Mouse (Mus musculus) small intestine, adult 2 months (tissue): ENCODE results near the gene Morn2.

Source experiments
- CTCF ChIP-seq: fragments of 200-500 bp; IDR thresholded peaks from 2 replicates; pipeline ENCODE4 v1.5.1; 2012; ENCODE audit warnings: low read depth, mild to moderate bottlenecking, control low read depth, inconsistent platforms, low read length, moderate library complexity, mixed read lengths; ENCODE audit not compliant: insufficient replicate concordance, insufficient read length; ENCODE audit errors: extremely low read depth
- POLR2A ChIP-seq: fragments of 200-500 bp; IDR thresholded peaks from 2 replicates; pipeline ENCODE4 v1.6.1; 2012; ENCODE audit warnings: low read depth, mild to moderate bottlenecking, control low read depth, inconsistent platforms, low read length, moderate library complexity

GRCm38 (mm10) chr17:80289280-80290073, 526 bp upstream of the Morn2 start:
- no peak for TF ChIP-seq POLR2A
- TF ChIP-seq CTCF = no peak
